Comparison of ENCODE assay signal across 8 mouse cellular contexts in genomic region chr3:58961166-58961565, GRCm38 (mm10).
"Had no signal": no experiment of that assay in that cellular context is flagged by ENCODE, and none has a peak within 500 bp of the region (broad histone marks: within the 10 kb centered on the region; RNA-seq: fewer than 3 reads in every experiment).

No protein-coding gene starts in this region.

- DNase-seq: lung, adult 18-20 months; lung, embryonic 14.5 days; lung, postnatal 10 days; lung, postnatal 4 days; right cerebral cortex, postnatal 14 days; thymus, adult 2 months; thymus, postnatal 25 days; thymus, postnatal 4 days had no signal
